Mouse (Mus musculus): Measurements from ENCODE around the gene Ldlrad1.

DNA sequence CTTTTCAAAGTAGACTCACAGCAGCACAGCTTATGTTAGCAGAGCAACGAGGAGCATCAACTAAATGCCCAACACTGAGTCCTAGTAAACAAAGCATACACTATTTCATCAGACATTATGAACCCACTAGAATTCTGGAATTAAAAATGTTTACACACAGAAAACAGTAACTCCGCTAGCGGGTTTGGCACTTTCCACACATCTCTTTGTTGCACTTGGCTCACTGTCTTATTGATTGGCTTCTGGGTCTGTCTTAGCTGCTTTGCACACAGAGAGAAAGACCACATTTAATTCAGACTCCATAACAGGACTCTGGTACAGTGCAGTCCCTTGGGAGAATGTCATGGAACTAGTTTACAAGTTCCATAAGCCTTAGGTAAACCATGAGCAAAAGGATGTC lies 39.1 kb downstream of the Ldlrad1 start:
- TF ChIP-seq CTCF (IDR thresholded peaks at IDR 0.05; ENCODE audit: borderline replicate concordance, extremely low read depth, insufficient read depth, insufficient read length) (no peak), POLR2A (IDR thresholded peaks at IDR 0.05; ENCODE audit: borderline replicate concordance, extremely low read depth, insufficient read depth, insufficient read length, poor library complexity, severe bottlenecking) (no peak)
